Mouse (Mus musculus) G1E (cell line): ENCODE measurements around the gene Ang6.
"Not testable (repeated sequence)": the region's sequence is repeated elsewhere in the genome, so short reads cannot be mapped to it uniquely, and the experiment has no call there.

Experiments used
- CTCF ChIP-seq: IDR thresholded peaks from 2 replicates; pipeline ENCODE4 v1.5.1; 2012; ENCODE audit warnings: low read depth, low read length, inconsistent platforms, mixed read lengths
- GATA1 ChIP-seq: IDR thresholded peaks from 2 replicates; pipeline ENCODE4 v1.6.1; 2012; ENCODE audit warnings: borderline replicate concordance, low read length, inconsistent platforms, mixed read lengths
- GATA2 ChIP-seq: IDR thresholded peaks from 2 replicates; pipeline ENCODE4 v1.6.1; 2012; ENCODE audit warnings: low read depth, low read length, inconsistent platforms, borderline replicate concordance
- POLR2AphosphoS5 ChIP-seq: IDR thresholded peaks from 2 replicates; pipeline ENCODE4 v1.6.1; 2012; ENCODE audit warnings: low read depth, low read length, inconsistent platforms; ENCODE audit not compliant: insufficient replicate concordance
- TAL1 ChIP-seq: conservative IDR thresholded peaks from 2 replicates; pipeline ENCODE4 v1.6.1; 2012; ENCODE audit warnings: low read depth, low read length, inconsistent platforms, mixed read lengths

- not testable (repeated sequence) for TF ChIP-seq GATA1, CTCF, POLR2AphosphoS5, GATA2, TAL1
Measured at GRCm38 (mm10) chr14:43987404-43987803, 14.7 kb downstream of the Ang6 start.
